Mouse (Mus musculus) v-Abl transformed pro-B cells (cell line): Measurements from ENCODE around the gene Med10.

Experiments
- in situ Hi-C, 2 experiments: fragments of 400-800 bp; cut with MboI; formaldehyde crosslinking; loops; one replicate each; pipeline ENCODE4 v1.15.1; 2025; ENCODE audit not compliant: unreplicated experiment in 2 of 2

Med10 gene

GRCm38 (mm10) chr13:69823920-69824637 lies 21.9 kb downstream of the Med10 start:
- in situ Hi-C loops: loop anchor here (25.0 kb wide), 2 partner anchors 1237 to 1838 kb away; partner anchors contain the start of genes 1700001L19Rik (in 2 of the 2), Fastkd3 (in 2 of the 2) and Mtrr (in 2 of the 2)

GRCm38 (mm10) chr13:69825396-69826095 lies 23.4 kb downstream of the Med10 start:
- in situ Hi-C loops: no loop called here

GRCm38 (mm10) chr13:69830606-69831005 lies 28.4 kb downstream of the Med10 start:
- in situ Hi-C loops: no loop called here

- in situ Hi-C loops: no loop called here
These were observed 30.4 kb downstream of the Med10 start for GRCm38 (mm10) chr13:69832578-69832977.

- in situ Hi-C loops: no loop called here
These were observed 31.2 kb downstream of the Med10 start for GRCm38 (mm10) chr13:69833416-69833815.

- in situ Hi-C loops: no loop called here
These were observed 43.4 kb downstream of the Med10 start for GRCm38 (mm10) chr13:69845592-69845991.

- in situ Hi-C loops: no loop called here
These were observed 47.4 kb downstream of the Med10 start for GRCm38 (mm10) chr13:69849579-69849978.

GRCm38 (mm10) chr13:69852313-69852712 lies 50.1 kb downstream of the Med10 start:
- in situ Hi-C loops: no loop called here

- in situ Hi-C loops: no loop called here
These were observed 51.3 kb downstream of the Med10 start for GRCm38 (mm10) chr13:69853425-69854043.

- in situ Hi-C loops: no loop called here
These were observed 53.7 kb downstream of the Med10 start for GRCm38 (mm10) chr13:69855941-69856340.

- in situ Hi-C loops: no loop called here
These were observed 60.1 kb downstream of the Med10 start for GRCm38 (mm10) chr13:69862276-69862675.

GRCm38 (mm10) chr13:69864911-69865310 lies 62.7 kb downstream of the Med10 start:
- in situ Hi-C loops: no loop called here
